Mouse (Mus musculus) T-helper 2 cell (primary cell): ENCODE data around the gene Usp50.

ENCODE experiments used
- in situ Hi-C: fragments of 300-600 bp; cut with MboI, MseI; formaldehyde crosslinking; loops from one replicate; pipeline ENCODE4 v1.15.1; 2025; ENCODE audit warnings: high pct_unique_total_duplicates

The Usp50 gene

GRCm38 (mm10) chr2:126668621-126669252 lies 114.5 kb downstream of the Usp50 start:
- in situ Hi-C loops: loop anchor here (5.0 kb wide), 1 partner anchor 71 kb away; no protein-coding TSS in a partner anchor

- in situ Hi-C loops: loop anchor here (5.0 kb wide), 1 partner anchor 69 kb away; no protein-coding TSS in a partner anchor
Observed at GRCm38 (mm10) chr2:126665984-126666383, 117.3 kb downstream of the Usp50 start.

GRCm38 (mm10) chr2:126663481-126663880 lies 119.8 kb downstream of the Usp50 start:
- in situ Hi-C loops: no loop called here
